Mouse (Mus musculus) ES-E14 (cell line): ENCODE measurements around the gene Pola2. TPM values are rescaled to one million over a fixed set of nuclear protein-coding genes. Genes with fewer than 3 reads are reported as not detected.

Experiments used
- DNase-seq: peaks from one replicate; pipeline ENCODE4 v3.0.0-alpha.2; 2013; ENCODE audit warnings: low read depth, low spot score
- H3K27ac ChIP-seq: 2 replicates; pipeline ENCODE4 v1.5.1; 2012; ENCODE audit warnings: low read depth, mild to moderate bottlenecking, low read length, moderate library complexity, mixed read lengths; ENCODE audit not compliant: poor library complexity, insufficient read depth, severe bottlenecking
- H3K36me3 ChIP-seq: 2 replicates; pipeline ENCODE4 v1.6.1; 2012; ENCODE audit warnings: mild to moderate bottlenecking, low read length, moderate library complexity, mixed read lengths; ENCODE audit not compliant: control insufficient read depth, poor library complexity, insufficient read depth, severe bottlenecking
- H3K4me1 ChIP-seq, 2 experiments: fragments of 150-350 bp in 1 of 2; sonication (generic) in 1 of 2; 2 replicates each; pipeline ENCODE4 v1.6.1; 2012; ENCODE audit warnings: low read length in 2 of 2, mild to moderate bottlenecking in 1 of 2, mixed read lengths in 1 of 2; ENCODE audit not compliant: control insufficient read depth in 2 of 2, insufficient read depth in 2 of 2, poor library complexity in 1 of 2
- H3K4me3 ChIP-seq, 2 experiments: fragments of 150-350 bp in 1 of 2; sonication (generic) in 1 of 2; 2 replicates each; pipeline ENCODE4 v1.5.1; 2012; ENCODE audit warnings: low read length in 2 of 2, low read depth in 1 of 2, mild to moderate bottlenecking in 1 of 2, mixed read lengths in 1 of 2; ENCODE audit not compliant: insufficient read depth in 1 of 2, poor library complexity in 1 of 2, severe bottlenecking in 1 of 2
- H3K9ac ChIP-seq: 2 replicates; pipeline ENCODE4 v1.6.1; 2012; ENCODE audit warnings: low read depth, mild to moderate bottlenecking, low read length, mixed read lengths; ENCODE audit not compliant: poor library complexity, insufficient read depth, severe bottlenecking
- H3K9me3 ChIP-seq: fragments of 150-350 bp; sonication (generic); 2 replicates; pipeline ENCODE4 v1.6.1; 2012; ENCODE audit warnings: low read depth, mild to moderate bottlenecking, low read length; ENCODE audit not compliant: control insufficient read depth, insufficient read depth
- CHD2 ChIP-seq: IDR thresholded peaks from 2 replicates; pipeline ENCODE4 v1.6.1; 2014; ENCODE audit warnings: mild to moderate bottlenecking, low read depth, low read length, inconsistent platforms
- HCFC1 ChIP-seq: IDR thresholded peaks from 2 replicates; pipeline ENCODE4 v1.6.1; 2012; ENCODE audit warnings: low read length, inconsistent platforms, borderline replicate concordance; ENCODE audit not compliant: insufficient read depth
- MAFK ChIP-seq: IDR thresholded peaks from 2 replicates; pipeline ENCODE4 v1.6.1; 2014; ENCODE audit warnings: mild to moderate bottlenecking, low read depth, low read length, inconsistent platforms; ENCODE audit not compliant: insufficient read depth
- ZC3H11A ChIP-seq: IDR thresholded peaks from 2 replicates; pipeline ENCODE4 v1.6.1; 2012; ENCODE audit warnings: low read depth, mild to moderate bottlenecking, inconsistent platforms, low read length, borderline replicate concordance
- ZNF384 ChIP-seq: IDR thresholded peaks from 2 replicates; pipeline ENCODE4 v1.6.1; 2012; ENCODE audit warnings: low read depth, low read length, inconsistent platforms
- in situ Hi-C, 2 experiments: fragments of 600-800 bp; cut with MboI; formaldehyde crosslinking; loops; one replicate each; pipeline ENCODE4 v1.15.1; 2025; ENCODE audit warnings: low sequenced_read_pairs in 2 of 2, inconsistent platforms in 1 of 2; ENCODE audit not compliant: unreplicated experiment in 2 of 2
- total RNA-seq: library from RNA; depleted of rRNA; stranded (reverse); fragments of 300-350 nt; gene quantifications from 2 replicates; pipeline ENCODE4 v1.2.3, GENCODE M21; 2012

The Pola2 gene
- total RNA-seq, 1 experiment = 69.7 TPM

- Histone ChIP-seq H3K9me3 (no peaks in the 10 kb centered on the region), H3K9ac (no peak overlapping the region), H3K4me1 (peaks cover 2 to 4% of the 10 kb centered on the region in 2 experiments; a peak in 2 of 4 replicates), H3K4me3 (no peak overlapping the region), H3K36me3 (no peaks in the 10 kb centered on the region), H3K27ac (no peak overlapping the region)
- DNase-seq = no peak
- in situ Hi-C loops = no loop called here
- no peak for TF ChIP-seq MAFK
- no peak for TF ChIP-seq ZNF384
- no peak for TF ChIP-seq HCFC1
- TF ChIP-seq CHD2 = no peak
- TF ChIP-seq ZC3H11A = no peak
Observed at GRCm38 (mm10) chr19:5928546-5928945, 35.5 kb downstream of the Pola2 start.

GRCm38 (mm10) chr19:5928104-5928503, 35.9 kb downstream of the Pola2 start:
- Histone ChIP-seq H3K36me3 (no peaks in the 10 kb centered on the region), H3K4me3 (no peak overlapping the region), H3K9ac (no peak overlapping the region), H3K27ac (no peak overlapping the region), H3K9me3 (no peaks in the 10 kb centered on the region), H3K4me1 (peaks cover 2 to 4% of the 10 kb centered on the region in 2 experiments; a peak in 2 of 4 replicates)
- TF ChIP-seq ZNF384 (no peak), HCFC1 (no peak), MAFK (no peak), CHD2 (no peak), ZC3H11A (no peak)
- DNase-seq = no peak
- in situ Hi-C loops = no loop called here

GRCm38 (mm10) chr19:5927532-5927931, 36.5 kb downstream of the Pola2 start:
- in situ Hi-C loops = no loop called here
- H3K9me3 ChIP-seq = no peaks in the 10 kb centered on the region
- H3K4me3 ChIP-seq = no peak overlapping the region
- H3K4me1 ChIP-seq = peaks cover 2 to 4% of the 10 kb centered on the region in 2 experiments; a peak in 2 of 4 replicates
- H3K9ac ChIP-seq = no peak overlapping the region
- TF ChIP-seq MAFK = no peak
- no peak for TF ChIP-seq ZC3H11A
- no peak for TF ChIP-seq ZNF384
- no peak for TF ChIP-seq CHD2
- TF ChIP-seq HCFC1 = no peak
- no peak overlapping the region for H3K27ac ChIP-seq
- no peaks in the 10 kb centered on the region for H3K36me3 ChIP-seq
- DNase-seq = no peak

- no peaks in the 10 kb centered on the region for H3K36me3 ChIP-seq
- peaks cover 4 to 7% of the 10 kb centered on the region in 2 experiments; a peak in 2 of 4 replicates for H3K4me1 ChIP-seq
- H3K4me3 ChIP-seq = no peak overlapping the region
- no peaks in the 10 kb centered on the region for H3K9me3 ChIP-seq
- no peak overlapping the region for H3K27ac ChIP-seq
- in situ Hi-C loops = no loop called here
- no peak overlapping the region for H3K9ac ChIP-seq
- DNase-seq = no peak
- TF ChIP-seq HCFC1 (no peak), ZC3H11A (no peak), CHD2 (no peak), ZNF384 (no peak), MAFK (no peak)
Observed at GRCm38 (mm10) chr19:5927026-5927425, 37.0 kb downstream of the Pola2 start.
